Mouse (Mus musculus): ENCODE measurements around the gene Mast3.
A peak's percentile ranks its signal among the peaks of the same experiment; 100 is the strongest.

Mast3 gene

GRCm38 (mm10) chr8:70742176-70742575 is 62.7 kb downstream of the Mast3 start:
- no peak for DNase-seq

GRCm38 (mm10) chr8:70741661-70742060 is 63.2 kb downstream of the Mast3 start:
- no peak for DNase-seq

- DNase-seq, result no peak
Measured at GRCm38 (mm10) chr8:70738211-70738610, 66.6 kb downstream of the Mast3 start.

GRCm38 (mm10) chr8:70737705-70738104 is 67.1 kb downstream of the Mast3 start:
- no peak for DNase-seq

- peak; percentile 54 to 65 for DNase-seq
Measured at GRCm38 (mm10) chr8:70730956-70731355, 73.9 kb downstream of the Mast3 start.

GRCm38 (mm10) chr8:70729808-70730475 is 74.9 kb downstream of the Mast3 start:
- DNase-seq, result peak; percentile 83
